Mouse (Mus musculus): ENCODE measurements around the gene Slc5a11.

Gene Slc5a11

DNA sequence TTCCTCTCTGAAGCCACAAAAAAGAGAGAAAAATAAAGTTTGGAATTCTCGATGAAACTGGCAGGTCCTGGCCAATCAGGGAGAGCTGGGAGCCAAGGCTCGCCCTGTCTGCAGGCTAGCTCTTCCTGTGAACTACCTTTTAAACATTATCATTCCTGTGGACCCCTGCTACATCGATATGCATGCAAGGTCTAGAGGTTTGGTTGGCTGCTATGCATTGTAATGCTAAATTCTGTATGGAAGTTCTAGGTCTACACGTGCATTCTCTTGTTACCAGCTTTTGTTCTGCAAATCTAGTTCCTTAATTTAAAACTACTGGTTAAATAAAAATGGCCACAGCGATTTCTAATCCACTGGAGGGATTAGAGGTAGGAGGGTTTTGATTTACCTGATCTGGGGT is 3.1 kb upstream of the Slc5a11 start:
- no peak for DNase-seq (ENCODE audit: low spot score in 2 of 2)

DNA sequence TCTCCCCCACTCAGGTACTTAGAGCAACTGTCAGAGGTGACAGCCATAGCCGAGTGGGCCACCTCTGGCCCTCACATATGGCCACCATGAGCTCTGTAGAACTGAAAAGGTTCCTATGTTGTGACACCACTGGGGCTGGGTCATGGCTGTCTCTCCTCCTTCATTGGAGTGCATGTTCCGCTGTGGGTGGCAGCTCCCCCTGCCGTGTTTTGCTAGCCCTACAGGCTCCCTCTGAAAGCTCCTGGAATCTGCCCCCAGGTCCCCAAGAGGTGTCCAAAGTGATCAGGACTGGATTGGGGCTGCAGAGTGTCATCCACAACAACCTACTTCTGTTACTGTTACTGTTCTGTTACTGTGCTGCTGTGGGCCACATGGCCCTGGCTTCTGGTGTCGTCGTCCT is 2.3 kb upstream of the Slc5a11 start:
- DNase-seq (ENCODE audit: low spot score in 2 of 2): no peak

DNA sequence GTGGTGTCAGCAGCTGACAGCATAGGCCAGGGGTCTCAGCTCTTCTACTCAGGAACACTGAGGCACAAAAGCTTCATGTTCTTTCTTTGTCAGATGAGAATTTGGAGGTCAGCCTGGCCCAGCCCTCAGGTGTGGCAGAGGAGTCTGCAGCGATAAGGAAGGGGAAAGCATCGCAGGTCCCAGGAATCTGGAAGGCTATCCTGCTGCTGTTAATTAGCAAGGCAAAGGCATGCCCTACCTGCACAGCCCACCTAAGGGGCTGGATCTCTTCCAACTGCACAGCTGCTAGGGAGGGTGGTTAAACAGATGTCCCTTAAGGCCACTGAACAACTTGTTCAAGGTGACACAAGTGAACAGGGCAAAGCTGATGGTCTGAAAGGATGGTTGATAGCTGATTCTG is 558 bp downstream of the Slc5a11 start:
- no peak for DNase-seq (ENCODE audit: low spot score in 2 of 2)

DNA sequence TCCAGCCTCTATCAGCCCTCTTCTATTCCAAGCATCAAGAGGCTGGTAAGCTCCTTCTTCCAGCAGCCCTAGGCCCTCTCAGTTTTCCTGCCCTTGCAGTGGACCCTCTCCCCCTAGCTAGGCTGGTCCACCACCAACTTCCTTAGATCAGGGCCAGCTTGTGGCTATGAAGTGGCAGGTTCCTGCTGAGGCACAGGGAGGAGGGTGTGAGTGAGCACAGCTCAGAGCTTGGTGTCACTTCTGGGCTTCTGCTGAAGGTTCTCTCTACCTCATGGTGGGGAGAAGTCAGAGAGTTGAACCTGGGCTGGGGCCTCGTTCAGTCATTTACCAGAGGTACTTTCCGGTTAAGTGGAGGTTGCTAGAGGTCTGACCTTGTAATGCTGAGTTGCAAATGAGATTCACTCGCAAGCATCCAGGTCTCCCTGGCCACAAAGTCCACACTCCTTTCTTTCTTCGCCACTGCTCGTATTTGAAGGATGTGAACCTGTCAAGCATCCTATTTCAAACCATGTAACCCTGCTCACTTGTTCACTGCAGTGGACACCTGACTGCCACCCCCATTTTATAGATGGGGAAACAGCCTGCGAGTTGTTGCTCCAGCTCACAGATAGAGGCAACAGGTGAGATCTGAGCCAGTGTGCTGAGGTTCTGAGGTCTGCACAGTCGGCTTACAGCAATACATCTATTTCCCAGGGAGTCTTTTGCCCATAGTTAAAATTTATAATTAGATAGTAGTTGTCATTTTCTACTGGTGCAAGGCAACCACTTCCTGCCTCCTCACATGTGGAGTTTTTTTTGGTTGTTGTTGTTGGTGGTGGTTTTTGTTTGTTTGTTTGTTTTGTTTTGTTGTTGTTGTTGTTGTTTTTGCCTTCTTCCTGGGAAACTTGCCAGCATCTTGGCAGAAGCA is 3.1 kb downstream of the Slc5a11 start:
- DNase-seq (ENCODE audit: low spot score in 2 of 2): no peak

DNA sequence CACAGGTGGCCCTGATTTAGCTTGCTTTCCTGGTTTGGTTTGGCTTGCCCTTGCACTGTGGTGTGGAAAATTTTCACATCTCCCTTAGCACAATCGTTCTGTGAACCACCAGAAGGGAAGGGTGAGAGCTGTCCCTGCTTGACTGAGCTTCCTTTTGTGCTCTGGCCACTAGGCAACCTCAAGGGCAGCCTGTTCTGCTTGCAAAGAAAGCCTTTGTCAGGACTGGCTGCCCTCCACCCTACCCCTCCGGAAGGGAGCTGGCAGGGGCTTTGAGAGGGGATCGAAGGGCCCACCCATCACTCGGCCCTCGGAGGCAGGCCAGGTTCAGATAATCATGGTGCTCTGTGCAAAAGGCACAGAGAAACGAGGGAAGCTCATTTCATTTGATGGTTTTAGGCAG is 4.0 kb downstream of the Slc5a11 start:
- no peak for DNase-seq (ENCODE audit: low spot score in 2 of 2)

DNA sequence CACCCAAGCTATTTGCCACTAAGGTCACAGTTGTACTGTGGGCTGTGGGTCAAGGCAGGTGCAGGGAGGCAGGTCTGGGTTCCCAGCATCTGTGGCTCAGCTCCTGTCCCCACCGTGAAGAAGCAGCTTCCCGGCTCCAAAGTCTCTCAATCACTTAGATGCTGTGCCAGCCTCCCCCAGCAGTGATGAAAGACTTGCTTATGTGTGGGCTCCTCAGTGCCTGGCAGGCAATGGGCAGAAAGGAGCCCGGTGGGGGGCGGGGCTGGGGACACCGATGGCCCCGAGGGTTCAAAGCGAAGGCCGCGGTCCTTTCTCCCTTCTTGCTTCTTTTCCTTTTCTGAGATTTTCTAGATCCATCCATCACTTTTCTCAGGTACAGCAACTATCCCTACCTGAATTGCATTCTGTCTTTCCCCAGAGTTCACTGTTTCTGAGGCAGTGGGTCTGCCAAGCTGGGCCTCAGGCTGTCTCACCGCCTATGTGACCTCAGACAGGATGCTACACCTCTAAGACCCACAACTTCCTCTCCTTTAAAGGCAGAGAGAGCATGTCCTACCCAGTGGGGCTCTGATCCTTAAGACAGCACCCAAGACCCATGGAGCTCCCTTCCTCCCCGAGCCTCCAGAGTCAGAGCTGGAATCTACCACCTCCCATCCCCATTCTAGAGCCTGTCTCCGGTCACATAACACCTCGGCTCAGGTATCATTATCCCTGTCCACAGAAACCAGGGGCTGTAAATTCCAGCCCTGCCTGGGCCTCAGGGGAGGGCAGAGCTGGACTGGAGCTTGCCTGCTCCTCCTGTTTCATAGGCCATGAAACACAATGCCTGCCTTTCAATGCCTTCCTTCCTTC is 5.4 kb downstream of the Slc5a11 start:
- DNase-seq (ENCODE audit: low spot score in 2 of 2): no peak

DNA sequence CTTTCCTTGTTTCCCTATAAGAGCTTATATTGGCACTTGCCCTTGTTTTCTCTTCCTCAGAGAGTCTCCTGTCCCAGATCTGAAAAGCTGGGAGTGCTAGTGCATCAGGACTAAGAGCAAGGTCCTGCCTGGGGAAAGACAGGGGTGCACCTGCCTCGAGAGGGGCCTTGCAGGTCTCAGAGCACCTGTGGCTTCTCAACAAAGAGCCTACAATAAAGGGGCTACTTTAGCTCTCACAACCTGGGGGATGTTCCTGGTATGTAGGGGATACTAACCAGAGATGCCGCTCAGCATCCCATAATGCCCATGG is 6.0 kb downstream of the Slc5a11 start:
- no peak for DNase-seq (ENCODE audit: low spot score in 2 of 2)

DNA sequence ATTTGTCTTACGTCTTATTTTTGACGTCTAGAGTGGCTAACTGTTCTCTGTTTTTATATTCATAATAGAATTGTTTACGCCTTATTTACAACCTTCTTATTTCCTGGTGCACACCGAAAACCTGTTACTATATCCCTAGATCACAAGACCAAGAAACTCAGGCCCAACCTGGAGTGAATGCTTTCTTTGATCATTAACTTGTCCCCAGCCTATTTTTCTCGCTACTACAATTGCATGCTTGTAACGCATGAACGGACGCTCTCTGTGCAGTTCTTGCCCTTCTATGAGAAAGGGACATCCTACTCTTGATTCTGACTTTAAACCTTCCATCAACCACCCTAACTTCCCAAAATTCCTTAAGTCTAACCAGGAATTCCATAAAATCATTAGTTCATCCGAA is 9.5 kb downstream of the Slc5a11 start:
- DNase-seq (ENCODE audit: low spot score in 2 of 2): no peak

DNA sequence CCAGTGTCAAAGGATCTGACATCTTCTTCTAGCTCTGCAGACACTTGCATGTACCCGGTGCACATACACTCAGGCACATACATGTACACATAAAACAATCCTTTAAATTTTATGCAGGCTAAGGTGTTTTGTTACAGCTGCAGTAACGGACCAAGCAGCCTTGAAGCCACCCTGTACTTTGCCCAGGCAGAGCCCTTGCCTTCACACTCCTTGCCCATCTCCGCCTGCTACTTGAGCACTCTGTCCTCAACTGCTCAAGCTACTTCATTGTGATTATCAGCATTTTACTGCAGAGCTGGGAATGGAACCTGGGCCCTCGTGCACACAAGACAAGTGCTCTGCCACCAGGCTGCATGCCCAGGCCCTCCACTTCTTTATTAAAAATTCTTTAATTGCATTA is 10.6 kb downstream of the Slc5a11 start:
- no peak for DNase-seq (ENCODE audit: low spot score in 2 of 2)

DNA sequence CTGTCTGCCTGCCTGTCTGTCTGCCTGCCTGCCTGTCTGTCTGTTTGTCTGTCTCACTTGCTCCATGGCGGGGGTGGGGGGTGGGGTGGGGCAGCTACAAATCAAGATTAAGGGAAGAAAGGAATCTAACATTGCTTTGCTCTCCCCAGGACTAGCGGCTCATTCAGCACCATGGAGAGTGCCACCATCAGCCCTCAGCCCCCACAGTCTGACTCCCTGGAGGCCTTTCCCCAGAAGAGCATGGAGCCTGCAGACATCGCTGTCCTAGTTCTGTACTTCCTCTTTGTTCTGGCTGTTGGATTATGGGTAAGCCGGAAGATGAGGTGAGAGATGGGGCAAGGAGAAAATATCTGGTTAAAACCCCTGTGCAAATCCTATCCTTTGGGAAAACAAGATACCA is 20.9 kb downstream of the Slc5a11 start:
- DNase-seq (ENCODE audit: low spot score in 2 of 2): no peak

DNA sequence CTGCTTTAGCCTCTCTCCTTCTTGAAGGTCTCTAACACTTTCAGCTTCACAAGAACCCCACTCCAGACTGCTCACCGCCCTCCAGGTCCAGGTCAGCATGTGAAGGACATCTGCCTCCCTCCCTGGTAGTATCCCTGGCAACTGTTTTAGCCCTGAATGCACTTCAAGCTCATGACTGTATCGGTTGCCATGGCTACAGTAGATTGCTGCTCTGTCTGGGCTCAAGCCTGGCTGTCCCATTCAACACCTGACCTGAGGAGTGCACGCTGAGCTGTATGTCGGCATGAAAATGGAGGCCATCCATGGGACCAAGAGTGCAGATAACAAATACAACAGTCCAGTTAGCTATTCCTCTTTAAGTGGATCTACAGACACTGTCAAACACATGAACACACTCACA is 24.0 kb downstream of the Slc5a11 start:
- DNase-seq (ENCODE audit: low spot score in 2 of 2): no peak

DNA sequence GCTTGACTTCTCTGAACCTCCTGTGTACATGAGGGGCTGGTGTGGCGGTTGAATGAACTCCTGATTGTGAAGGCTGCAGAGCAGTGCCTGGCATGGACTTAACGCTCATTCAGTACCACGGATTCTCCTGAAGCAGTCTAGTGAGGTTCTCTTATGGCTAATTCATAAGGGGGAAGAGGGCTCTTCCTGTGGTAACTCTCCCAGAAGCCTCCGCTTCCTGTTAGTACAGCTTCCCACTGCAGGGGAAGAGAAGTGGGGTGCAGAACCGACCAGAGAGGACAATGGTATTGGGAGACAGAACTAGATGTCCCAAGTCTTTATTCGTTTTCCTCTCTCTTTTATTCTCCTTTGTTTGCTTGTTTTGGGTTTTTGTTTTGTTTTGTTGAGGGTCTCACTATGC is 25.5 kb downstream of the Slc5a11 start:
- no peak for DNase-seq (ENCODE audit: low spot score in 2 of 2)

DNA sequence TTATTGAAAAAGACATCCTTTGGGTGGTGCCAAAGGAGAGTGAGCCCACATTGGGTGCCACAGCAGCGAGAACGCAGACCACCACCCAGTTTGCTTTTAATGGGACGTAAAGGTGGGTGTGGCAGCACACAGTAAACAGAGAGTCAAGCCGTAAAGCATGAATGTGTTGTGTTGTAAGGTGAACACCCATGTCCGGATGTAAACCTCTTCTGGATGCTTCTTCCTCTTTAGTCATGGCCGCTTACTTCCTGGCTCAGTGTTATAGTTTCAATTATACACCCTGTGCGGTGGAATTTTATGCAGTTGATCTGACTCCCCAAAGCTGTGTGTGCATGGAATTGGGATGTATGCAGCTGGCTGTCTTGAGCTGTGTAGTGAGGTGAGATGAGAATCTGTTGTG is 27.7 kb downstream of the Slc5a11 start:
- DNase-seq (ENCODE audit: low spot score in 2 of 2): no peak

DNA sequence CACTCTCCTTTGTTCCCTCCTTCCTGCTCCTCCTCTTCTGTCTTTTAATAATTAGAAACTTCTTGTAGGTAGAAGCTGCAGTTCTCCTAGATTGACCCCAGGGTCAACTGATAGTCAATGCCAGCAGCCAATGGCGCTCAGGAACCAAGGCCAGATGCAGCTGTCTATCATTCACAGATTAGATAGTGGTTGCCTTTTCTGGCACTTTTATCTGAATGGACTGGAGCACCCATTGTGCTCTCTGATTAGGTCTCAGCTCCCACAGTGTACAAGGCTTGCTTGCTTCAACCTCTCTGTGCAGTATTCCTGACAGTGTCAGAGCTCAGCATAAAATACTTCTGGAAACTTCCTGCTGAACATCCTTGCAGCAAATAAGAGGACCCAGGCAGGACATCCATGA is 30.3 kb downstream of the Slc5a11 start:
- DNase-seq (ENCODE audit: low spot score in 2 of 2): no peak

DNA sequence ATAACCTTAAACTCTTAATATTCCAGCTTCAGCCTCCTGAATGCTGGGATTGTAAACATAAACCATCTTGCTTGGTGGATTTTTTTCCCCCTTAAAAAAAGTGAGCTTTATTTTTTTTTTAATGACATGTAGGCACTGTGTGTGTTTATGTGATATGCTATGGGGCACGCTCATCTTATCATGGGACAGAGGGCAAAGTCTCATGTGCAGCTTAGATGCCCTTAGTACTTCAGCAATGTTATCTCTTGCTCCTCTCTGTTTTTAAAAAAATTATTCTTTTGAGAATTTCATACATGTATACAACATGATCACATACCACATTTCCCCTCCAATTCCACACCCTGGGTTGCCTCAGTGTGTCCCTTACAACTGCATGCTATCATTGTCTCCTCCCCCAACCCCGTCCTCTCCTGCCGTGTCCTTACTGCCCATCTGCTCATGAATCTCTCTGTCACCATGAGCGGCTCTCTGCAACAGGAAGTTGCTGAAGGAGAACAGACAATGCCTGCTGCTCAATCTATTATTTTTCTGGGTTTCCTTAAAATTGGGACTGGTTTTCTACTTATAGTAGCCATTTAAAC is 32.0 kb downstream of the Slc5a11 start:
- no peak for DNase-seq (ENCODE audit: low spot score in 2 of 2)

DNA sequence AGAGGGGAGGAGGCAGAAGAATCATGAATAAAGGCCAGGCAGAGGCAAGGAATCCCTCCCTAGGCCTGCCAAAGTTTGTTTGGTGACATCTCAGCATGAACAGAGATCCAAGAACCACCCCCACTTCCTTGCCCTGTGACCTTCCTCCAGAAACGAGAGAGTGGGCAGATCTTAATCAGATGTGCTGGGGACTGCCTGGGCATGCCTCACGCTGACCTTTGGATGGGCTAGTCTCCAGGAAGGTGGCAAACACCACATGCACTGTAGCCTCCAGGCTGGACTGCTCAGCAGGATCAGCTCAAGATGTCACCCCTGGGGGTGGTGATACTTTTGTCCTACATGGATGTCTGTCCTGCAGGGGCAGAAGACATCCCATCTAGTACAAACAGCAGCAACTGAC is 33.6 kb downstream of the Slc5a11 start:
- no peak for DNase-seq (ENCODE audit: low spot score in 2 of 2)

DNA sequence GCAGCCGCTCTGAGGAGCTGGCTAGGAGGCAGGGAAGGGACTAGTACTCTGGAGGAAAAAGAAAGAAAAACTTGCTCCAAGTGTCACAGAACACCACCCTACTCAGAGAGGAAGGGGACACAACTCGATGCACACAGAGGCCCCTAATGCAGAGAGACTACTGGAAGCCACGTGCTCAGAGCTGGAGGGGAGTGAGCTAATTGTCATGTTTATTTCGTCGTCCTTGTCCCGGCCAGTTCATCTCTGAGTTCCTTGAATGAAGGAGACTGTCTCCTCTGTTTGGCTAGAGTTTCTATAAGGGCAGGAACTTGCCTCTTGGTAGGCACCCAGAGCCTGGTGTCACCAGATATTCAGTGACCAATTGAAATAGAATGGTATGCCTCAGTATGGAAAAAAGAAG is 36.8 kb downstream of the Slc5a11 start:
- DNase-seq (ENCODE audit: low spot score in 2 of 2): no peak

DNA sequence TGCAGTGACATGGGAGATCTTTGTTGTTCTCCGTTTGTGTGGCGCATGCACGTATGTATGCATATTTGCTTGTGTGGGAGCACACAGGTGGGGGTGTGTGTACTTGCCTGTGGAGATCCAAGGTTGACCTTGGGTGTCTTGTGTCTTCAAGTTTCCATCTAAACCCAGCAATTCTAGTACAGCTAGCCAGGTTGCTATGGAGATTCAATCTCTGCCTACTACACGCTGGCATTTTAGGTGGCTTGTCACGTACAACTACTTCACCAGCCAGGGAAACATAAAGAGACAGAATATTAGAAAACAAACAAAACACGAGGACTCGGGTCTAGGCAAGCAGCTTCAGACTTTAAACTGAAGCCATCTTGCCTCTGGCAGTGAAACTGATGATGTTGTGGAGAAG is 38.8 kb downstream of the Slc5a11 start:
- no peak for DNase-seq (ENCODE audit: low spot score in 2 of 2)

DNA sequence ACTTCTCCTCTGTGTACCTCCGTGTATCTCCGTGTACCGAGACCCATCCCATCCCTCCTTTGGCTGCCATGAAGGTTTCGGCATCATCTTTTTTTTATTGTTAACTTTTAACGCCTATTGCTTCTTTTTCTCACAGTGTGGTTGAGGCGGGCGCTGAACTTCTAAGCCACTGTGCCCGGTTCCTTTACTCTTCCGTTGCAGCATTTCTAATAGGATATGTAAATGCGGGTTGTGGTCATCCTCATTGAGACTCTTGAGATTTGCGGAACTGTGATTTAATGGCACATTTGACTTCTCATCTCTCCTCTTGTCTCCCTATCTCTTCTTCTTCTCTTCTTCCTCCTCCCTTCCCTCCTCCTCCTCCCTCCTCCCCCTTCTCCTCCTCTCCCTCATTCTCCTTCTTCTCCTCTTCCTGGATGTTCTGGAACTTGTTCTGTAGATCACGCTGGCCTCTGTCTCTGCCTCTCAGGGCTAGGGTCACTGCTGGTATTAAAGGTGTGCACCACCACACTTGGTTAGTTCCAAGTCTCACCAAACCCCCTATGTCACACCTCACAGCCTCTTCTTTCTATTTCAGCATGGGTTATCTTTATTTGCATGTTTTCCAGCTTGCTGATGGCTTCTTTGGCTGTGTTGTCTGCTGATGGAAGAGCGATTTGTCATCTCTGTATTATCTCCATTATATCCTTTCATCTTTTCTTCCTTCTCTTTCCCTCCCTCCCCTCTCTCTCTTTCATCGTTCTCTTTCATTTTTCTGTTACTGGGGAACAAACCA is 39.8 kb downstream of the Slc5a11 start:
- no peak for DNase-seq (ENCODE audit: low spot score in 2 of 2)

DNA sequence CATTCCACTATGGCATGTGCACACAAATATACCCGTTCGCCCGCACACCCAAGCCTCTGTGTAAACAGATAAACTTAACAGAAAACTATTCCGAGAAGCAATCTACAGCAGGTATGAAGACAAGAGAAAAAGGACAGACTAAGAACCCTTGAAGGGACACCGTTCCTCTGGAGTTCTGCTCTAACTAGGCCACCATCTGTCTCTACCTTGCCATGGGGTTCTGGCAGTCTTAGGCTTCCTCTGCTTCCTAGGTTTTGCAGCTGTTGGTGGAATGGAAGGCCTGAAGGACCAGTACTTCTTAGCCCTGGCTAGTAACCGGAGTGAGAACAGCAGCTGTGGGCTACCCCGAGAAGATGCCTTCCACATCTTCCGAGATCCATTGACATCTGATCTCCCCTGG is 43.5 kb downstream of the Slc5a11 start:
- DNase-seq (ENCODE audit: low spot score in 2 of 2): no peak

DNA sequence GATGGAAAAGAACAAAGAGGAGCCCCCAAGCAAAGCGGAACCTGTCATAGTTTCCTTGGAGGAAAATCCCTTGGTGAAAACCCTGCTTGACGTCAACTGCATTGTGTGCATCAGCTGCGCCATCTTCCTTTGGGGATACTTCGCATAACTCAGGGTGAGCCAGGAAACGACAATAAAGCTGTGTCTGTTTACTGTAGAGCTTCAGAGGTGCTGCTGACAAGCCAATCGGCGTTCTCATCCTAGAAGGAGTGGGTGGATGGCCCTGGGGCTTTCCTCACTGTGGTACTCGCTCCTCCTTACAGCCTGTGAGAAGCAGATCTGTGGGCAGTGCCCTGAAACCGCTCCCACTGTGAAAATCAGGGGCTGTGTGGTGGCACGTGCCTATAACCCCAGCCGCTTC is 58.5 kb downstream of the Slc5a11 start:
- DNase-seq (ENCODE audit: low spot score in 2 of 2): no peak

DNA sequence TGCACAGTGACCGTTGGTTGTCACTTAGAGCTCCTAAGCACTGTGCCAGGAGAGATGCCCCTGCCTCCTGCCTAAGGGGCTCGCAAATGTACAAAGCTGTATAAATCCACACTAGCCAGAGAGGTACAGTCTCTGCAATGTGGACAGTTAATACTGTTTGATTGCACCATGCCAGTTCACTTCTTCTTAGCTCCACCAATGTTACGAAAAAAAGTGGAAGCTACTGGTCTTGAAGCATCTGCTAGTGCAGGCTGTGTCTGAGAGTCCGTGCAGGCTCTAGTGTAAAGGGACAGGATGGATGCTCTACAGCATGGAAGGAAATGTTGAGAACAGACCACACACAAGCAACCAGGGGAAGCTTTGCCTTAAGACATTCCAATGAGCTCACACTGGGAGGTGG is 62.0 kb downstream of the Slc5a11 start:
- no peak for DNase-seq (ENCODE audit: low spot score in 2 of 2)

Data from urinary bladder, postnatal 4 days (tissue).